Mouse (Mus musculus): ENCODE results near the gene Gm10668. TPM values are rescaled to one million over a fixed set of nuclear protein-coding genes. Genes with fewer than 3 reads are reported as not detected.
"Not testable (repeated sequence)": the region's sequence is repeated elsewhere in the genome, so short reads cannot be mapped to it uniquely, and the experiment has no call there.

Gm10668 gene
- polyA plus RNA-seq (2015; fragmentation: Nextera tagmentation; extraction: Ambion mirVana) = not detected in 2 replicates

- not testable (repeated sequence) for H3K4me3 ChIP-seq; H3K27me3 ChIP-seq (replicated peaks); H3K36me3 ChIP-seq; H3K4me2 ChIP-seq; H3K27ac ChIP-seq (replicated peaks); ATAC-seq (ENCODE audit: extremely low read depth, insufficient number of reproducible peaks, low FRiP score, low TSS enrichment); H3K9ac ChIP-seq; H3K9me3 ChIP-seq; H3K4me1 ChIP-seq
- WGBS = no CpG with 5 or more reads among the region's 1 CpGs
Measured at GRCm38 (mm10) chr7:20730524-20730923, at the start of gene Gm10668. TSS of gene Gm10668 (minus strand) at chr7:20730624.

GRCm38 (mm10) chr7:20770885-20771284 is 40.5 kb upstream of the Gm10668 start, which contains the start of gene Vmn1r112:
TSS of gene Vmn1r112 (plus strand) at chr7:20771185.
- WGBS = no CpG with 5 or more reads among the region's 3 CpGs
- H3K27me3 ChIP-seq (replicated peaks); H3K4me1 ChIP-seq; ATAC-seq (ENCODE audit: extremely low read depth, insufficient number of reproducible peaks, low FRiP score, low TSS enrichment); H3K9me3 ChIP-seq; H3K4me3 ChIP-seq; H3K27ac ChIP-seq (replicated peaks); H3K9ac ChIP-seq; H3K4me2 ChIP-seq; H3K36me3 ChIP-seq: not testable (repeated sequence)

- not testable (repeated sequence) for H3K9me3 ChIP-seq; H3K4me3 ChIP-seq; H3K4me1 ChIP-seq; H3K9ac ChIP-seq; H3K27me3 ChIP-seq (replicated peaks); H3K4me2 ChIP-seq; H3K27ac ChIP-seq (replicated peaks); H3K36me3 ChIP-seq; ATAC-seq (ENCODE audit: extremely low read depth, insufficient number of reproducible peaks, low FRiP score, low TSS enrichment)
- WGBS = no CpG with 5 or more reads among the region's 2 CpGs
Measured at GRCm38 (mm10) chr7:20703116-20703515, 27.3 kb downstream of the Gm10668 start, which contains the start of gene Vmn1r111. TSS of gene Vmn1r111 (minus strand) at chr7:20703216.

Other genes starting within 250 kb of the Gm10668 start
- not detected in 2 replicates for gene Vmn1r103, start 220.1 kb downstream of the Gm10668 start, polyA plus RNA-seq (2015; fragmentation: Nextera tagmentation; extraction: Ambion mirVana)
- gene Vmn1r104, start 196.8 kb downstream of the Gm10668 start, polyA plus RNA-seq (2015; fragmentation: Nextera tagmentation; extraction: Ambion mirVana) = not detected in 2 replicates
- not detected in 2 replicates for gene Gm5726, start 184.9 kb downstream of the Gm10668 start, polyA plus RNA-seq (2015; fragmentation: Nextera tagmentation; extraction: Ambion mirVana)
- gene Gm4141, start 154.4 kb downstream of the Gm10668 start, polyA plus RNA-seq (2015; fragmentation: Nextera tagmentation; extraction: Ambion mirVana) = not detected in 2 replicates
- gene Gm4513, start 131.6 kb downstream of the Gm10668 start, polyA plus RNA-seq (2015; fragmentation: Nextera tagmentation; extraction: Ambion mirVana) = not detected in 2 replicates
- gene Vmn1r107, start 61.7 kb downstream of the Gm10668 start, polyA plus RNA-seq (2015; fragmentation: Nextera tagmentation; extraction: Ambion mirVana) = not detected in 2 replicates
- gene Vmn1r111, start 27.4 kb downstream of the Gm10668 start, polyA plus RNA-seq (2015; fragmentation: Nextera tagmentation; extraction: Ambion mirVana) = not detected in 2 replicates
- not detected in 2 replicates for gene Vmn1r112, start 40.6 kb upstream of the Gm10668 start, polyA plus RNA-seq (2015; fragmentation: Nextera tagmentation; extraction: Ambion mirVana)
- not detected in 2 replicates for gene Vmn1r113, start 56.7 kb upstream of the Gm10668 start, polyA plus RNA-seq (2015; fragmentation: Nextera tagmentation; extraction: Ambion mirVana)
- gene Vmn1r114, start 81.6 kb upstream of the Gm10668 start, polyA plus RNA-seq (2015; fragmentation: Nextera tagmentation; extraction: Ambion mirVana) = not detected in 2 replicates
- not detected in 2 replicates for gene Vmn1r115, start 114.4 kb upstream of the Gm10668 start, polyA plus RNA-seq (2015; fragmentation: Nextera tagmentation; extraction: Ambion mirVana)
- not detected in 2 replicates for gene Vmn1r116, start 141.6 kb upstream of the Gm10668 start, polyA plus RNA-seq (2015; fragmentation: Nextera tagmentation; extraction: Ambion mirVana)
- not detected in 2 replicates for gene Vmn1r117, start 153.5 kb upstream of the Gm10668 start, polyA plus RNA-seq (2015; fragmentation: Nextera tagmentation; extraction: Ambion mirVana)
- not detected in 2 replicates for gene Vmn1r118, start 181.7 kb upstream of the Gm10668 start, polyA plus RNA-seq (2015; fragmentation: Nextera tagmentation; extraction: Ambion mirVana)